Mouse (Mus musculus): ENCODE results near the gene Cldn6.

Cldn6 gene

GRCm38 (mm10) chr17:23679127-23679835 is at the start of gene Cldn6:
Gene Cldn6 (plus strand): TSS chr17:23679249.
- no peak for DNase-seq (ENCODE audit: low read depth, low spot score)

GRCm38 (mm10) chr17:23630195-23631020 is 48.6 kb upstream of the Cldn6 start:
- DNase-seq (ENCODE audit: low read depth, low spot score), result no peak

DNA sequence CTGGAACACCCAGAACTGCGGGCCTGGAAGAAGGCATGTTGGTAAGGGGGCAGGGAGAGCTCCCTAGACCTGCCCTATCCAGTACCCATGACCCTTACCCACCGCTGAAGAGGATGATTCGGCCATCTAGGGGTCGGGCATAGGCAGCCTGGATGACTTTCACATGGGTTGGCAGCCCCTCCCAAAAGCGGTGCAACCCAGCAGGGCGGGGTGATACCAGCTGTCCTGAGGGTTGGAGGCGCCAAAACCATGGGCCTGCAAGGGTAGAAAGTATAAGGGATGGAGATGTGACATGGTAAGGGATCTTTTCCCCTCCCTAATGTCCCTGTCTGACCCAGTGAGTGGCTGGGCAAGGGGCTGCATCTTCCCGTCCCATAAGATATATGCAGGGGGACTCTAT is 47.8 kb upstream of the Cldn6 start:
- DNase-seq (ENCODE audit: low read depth, low spot score), result no peak

GRCm38 (mm10) chr17:23644613-23645495 is 34.2 kb upstream of the Cldn6 start, which contains the start of gene Mmp25:
Gene Mmp25 (minus strand): TSS chr17:23645277.
- DNase-seq (ENCODE audit: low read depth, low spot score), result no peak

- no peak for DNase-seq (ENCODE audit: low read depth, low spot score)
Observed at GRCm38 (mm10) chr17:23645894-23646293, 33.2 kb upstream of the Cldn6 start.

DNA sequence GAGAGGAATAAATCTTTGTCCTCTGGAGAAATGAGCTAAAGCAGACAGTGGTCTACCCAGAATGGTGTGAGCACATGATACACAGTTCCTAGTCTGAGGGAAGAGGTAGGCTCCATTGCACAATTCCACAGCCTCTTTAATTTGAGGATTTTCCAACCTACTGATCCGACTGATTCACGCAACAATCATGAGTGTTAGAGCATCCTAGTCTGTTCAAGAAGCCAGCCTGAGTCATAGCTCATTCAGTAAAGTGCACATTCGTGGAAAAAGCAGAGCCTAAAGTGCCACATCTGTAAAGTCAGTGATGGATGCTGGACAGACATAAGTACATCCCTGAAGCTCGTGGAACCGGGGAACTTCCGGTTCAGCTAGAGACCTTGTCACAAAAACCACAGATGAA is 27.7 kb upstream of the Cldn6 start:
- DNase-seq (ENCODE audit: low read depth, low spot score), result no peak

GRCm38 (mm10) chr17:23653324-23653723 is 25.7 kb upstream of the Cldn6 start:
- no peak for DNase-seq (ENCODE audit: low read depth, low spot score)

- no peak for DNase-seq (ENCODE audit: low read depth, low spot score)
Observed at GRCm38 (mm10) chr17:23654001-23654400, 25.0 kb upstream of the Cldn6 start.

- DNase-seq (ENCODE audit: low read depth, low spot score), result no peak
Observed at GRCm38 (mm10) chr17:23654410-23654809, 24.6 kb upstream of the Cldn6 start.

DNA sequence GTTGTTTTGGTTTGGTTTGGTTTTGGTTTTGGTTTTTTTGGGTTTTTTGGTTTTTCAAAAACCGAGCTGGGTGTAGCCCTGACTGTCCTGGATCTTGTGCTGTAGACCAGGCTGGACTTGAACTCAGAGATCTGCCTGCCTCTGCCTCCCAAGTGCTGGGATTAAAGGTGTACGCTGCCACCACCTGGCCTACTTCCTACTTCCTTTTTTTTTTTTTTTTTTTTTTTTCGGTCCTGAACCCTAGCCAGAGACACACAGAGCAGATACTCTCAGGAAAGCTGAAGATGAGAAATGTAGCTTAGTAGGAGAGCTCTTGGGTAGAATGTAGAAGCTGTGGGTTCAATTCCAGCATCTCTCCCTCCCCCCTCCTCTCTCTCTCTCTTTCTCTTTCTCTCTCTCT is 20.6 kb upstream of the Cldn6 start:
- no peak for DNase-seq (ENCODE audit: low read depth, low spot score)

GRCm38 (mm10) chr17:23660117-23660875 is 18.8 kb upstream of the Cldn6 start, which contains the start of gene Bicdl2:
Gene Bicdl2 (plus strand): TSS chr17:23660506.
- DNase-seq (ENCODE audit: low read depth, low spot score), result no peak

- no peak for DNase-seq (ENCODE audit: low read depth, low spot score)
Observed at GRCm38 (mm10) chr17:23660876-23661200, 18.2 kb upstream of the Cldn6 start.

- DNase-seq (ENCODE audit: low read depth, low spot score), result no peak
Observed at GRCm38 (mm10) chr17:23661526-23661925, 17.5 kb upstream of the Cldn6 start.

DNA sequence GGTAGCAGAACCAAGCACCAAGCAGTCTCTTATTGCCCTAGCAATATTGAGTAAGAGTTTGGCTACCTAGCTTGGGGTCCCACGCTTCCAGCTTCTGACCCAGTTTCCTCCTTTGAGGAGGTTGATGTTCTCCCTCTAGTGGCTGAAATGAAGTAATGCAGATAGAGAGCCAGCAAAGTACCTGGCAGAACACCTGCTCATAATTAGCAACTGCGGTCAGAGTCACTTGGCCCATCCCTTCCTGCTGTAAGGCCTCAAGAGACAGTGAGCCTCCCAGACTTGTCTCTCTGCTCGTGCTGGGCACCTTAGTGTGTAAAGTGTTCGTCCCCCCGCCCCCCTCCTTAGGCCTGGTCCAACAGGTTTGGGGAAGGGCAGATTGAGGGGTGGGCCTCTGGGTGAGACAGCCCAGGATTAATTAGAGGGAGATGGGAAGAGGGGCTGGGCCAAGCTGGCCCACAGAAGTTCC is 14.5 kb upstream of the Cldn6 start:
- no peak for DNase-seq (ENCODE audit: low read depth, low spot score)

GRCm38 (mm10) chr17:23665511-23665910 is 13.5 kb upstream of the Cldn6 start:
- DNase-seq (ENCODE audit: low read depth, low spot score), result no peak

GRCm38 (mm10) chr17:23670516-23671074 is 8.5 kb upstream of the Cldn6 start:
- DNase-seq (ENCODE audit: low read depth, low spot score), result no peak

DNA sequence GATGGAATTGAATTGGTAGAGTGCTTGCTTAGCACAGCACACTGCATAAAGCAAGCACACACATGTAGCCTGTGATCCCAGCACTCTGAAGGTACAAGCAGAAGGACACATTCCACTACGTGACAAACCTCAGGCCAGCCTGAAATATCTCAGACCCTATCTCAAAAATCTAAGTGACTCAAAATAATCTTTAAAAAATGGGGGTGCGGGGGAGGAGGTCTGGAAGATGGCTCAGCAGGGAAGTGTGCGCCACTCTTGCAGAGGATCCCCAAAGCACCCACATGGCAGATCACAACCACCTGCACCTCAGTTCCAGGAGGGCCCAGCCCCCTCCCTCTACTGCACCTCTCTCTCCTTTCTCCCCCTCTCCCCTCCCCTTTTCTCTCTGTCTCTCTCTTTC is 7.5 kb upstream of the Cldn6 start:
- DNase-seq (ENCODE audit: low read depth, low spot score), result no peak

- no peak for DNase-seq (ENCODE audit: low read depth, low spot score)
Observed at GRCm38 (mm10) chr17:23672761-23673160, 6.3 kb upstream of the Cldn6 start.

DNA sequence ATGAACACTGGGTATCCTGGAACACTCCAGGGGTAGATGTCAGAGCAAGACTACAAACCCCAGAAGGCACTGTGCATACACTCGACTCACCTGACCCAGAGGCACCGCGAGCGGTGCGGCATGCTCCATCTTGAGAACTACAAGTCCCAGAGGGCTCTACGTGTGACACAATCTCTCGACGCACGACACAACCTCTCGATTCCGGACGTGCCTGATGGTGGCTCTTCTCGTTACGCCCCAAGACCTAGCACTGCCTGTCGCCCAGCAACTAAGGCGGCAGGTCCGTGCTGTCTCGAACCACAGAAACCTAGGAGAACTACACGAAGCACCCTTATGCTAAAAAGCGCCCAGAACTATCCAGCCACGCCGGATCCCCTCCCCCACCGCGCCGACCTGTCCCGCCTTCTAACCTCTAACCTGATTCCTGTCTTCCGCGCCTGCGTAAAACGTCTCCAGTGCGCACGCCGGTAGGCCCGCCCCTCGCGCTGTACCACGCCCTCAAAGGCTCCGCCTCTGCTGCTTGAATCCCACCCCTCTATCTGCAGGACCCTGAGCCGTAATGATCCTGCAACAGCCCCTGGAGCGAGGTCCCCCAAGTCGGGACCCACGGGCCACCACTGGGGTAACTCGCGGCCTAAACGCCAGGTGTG is 5.5 kb upstream of the Cldn6 start, which contains the start of the genes Hcfc1r1 and Thoc6:
Hcfc1r1 (plus strand) TSS at position 173 of the 650 bp plus-strand sequence.
Thoc6 (minus strand) TSS at position 459 of the 650 bp plus-strand sequence.
- peak; percentile 94 for DNase-seq (ENCODE audit: low read depth, low spot score)

Data from brain, embryonic 18.5 days (tissue).